Mouse (Mus musculus) ES-E14 (cell line): ENCODE data around the gene Raver1.

Experiments used
- CHD2 ChIP-seq: IDR thresholded peaks from 2 replicates; pipeline ENCODE4 v1.6.1; 2014; ENCODE audit warnings: mild to moderate bottlenecking, low read depth, low read length, inconsistent platforms
- HCFC1 ChIP-seq: IDR thresholded peaks from 2 replicates; pipeline ENCODE4 v1.6.1; 2012; ENCODE audit warnings: low read length, inconsistent platforms, borderline replicate concordance; ENCODE audit not compliant: insufficient read depth
- ZC3H11A ChIP-seq: IDR thresholded peaks from 2 replicates; pipeline ENCODE4 v1.6.1; 2012; ENCODE audit warnings: low read depth, mild to moderate bottlenecking, inconsistent platforms, low read length, borderline replicate concordance
- ZNF384 ChIP-seq: IDR thresholded peaks from 2 replicates; pipeline ENCODE4 v1.6.1; 2012; ENCODE audit warnings: low read depth, low read length, inconsistent platforms

DNA sequence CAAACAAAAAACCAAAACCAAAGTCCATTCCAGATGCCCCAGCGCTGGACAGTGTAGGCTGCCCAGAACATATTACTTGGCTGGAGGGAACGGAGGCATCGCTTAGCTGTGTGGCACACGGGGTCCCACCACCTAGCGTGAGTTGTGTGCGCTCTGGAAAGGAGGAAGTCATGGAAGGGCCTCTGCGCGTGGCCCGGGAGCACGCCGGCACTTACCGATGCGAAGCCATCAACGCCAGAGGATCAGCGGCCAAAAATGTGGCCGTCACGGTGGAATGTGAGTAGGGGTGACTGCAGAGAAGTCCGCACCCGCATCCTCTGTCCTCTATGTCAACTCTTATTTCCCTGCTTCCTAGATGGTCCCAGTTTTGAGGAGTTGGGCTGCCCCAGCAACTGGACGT is 55.6 kb downstream of the Raver1 start:
- TF ChIP-seq ZNF384 (no peak), CHD2 (no peak), ZC3H11A (no peak), HCFC1 (no peak)
